Mouse (Mus musculus) intestine, postnatal 0 days (tissue): ENCODE data around the gene Sgsm3. TPM values are rescaled to one million over a fixed set of nuclear protein-coding genes. Genes with fewer than 3 reads are reported as not detected.

Experiments used
- ATAC-seq: fragments of 200-750 bp; cut with Nextera tagmentation; 2 replicates; pipeline ENCODE4 v1.8.0; 2017; ENCODE audit warnings: mild to moderate bottlenecking, moderate TSS enrichment, moderate library complexity
- H3K27ac ChIP-seq: fragments of 300-500 bp; sonication (generic); 2 replicates; pipeline ENCODE4 v1.5.1; 2014; ENCODE audit warnings: mild to moderate bottlenecking, low read depth, low read length, moderate library complexity
- H3K27me3 ChIP-seq: fragments of 300-500 bp; sonication (generic); replicated peaks from 2 replicates; pipeline ENCODE4 v1.6.1; 2014; ENCODE audit warnings: low read length, mixed read lengths; ENCODE audit not compliant: control insufficient read depth, insufficient read depth
- H3K36me3 ChIP-seq: fragments of 300-500 bp; sonication (generic); 2 replicates; pipeline ENCODE4 v1.6.1; 2014; ENCODE audit warnings: mild to moderate bottlenecking, moderate library complexity; ENCODE audit not compliant: control insufficient read depth, insufficient read depth
- H3K4me1 ChIP-seq: fragments of 300-500 bp; sonication (generic); replicated peaks from 2 replicates; pipeline ENCODE4 v1.6.1; 2014; ENCODE audit warnings: antibody characterized with exemption, low read length, mixed read lengths; ENCODE audit not compliant: control insufficient read depth, insufficient read depth
- H3K4me2 ChIP-seq: fragments of 300-500 bp; sonication (generic); replicated peaks from 2 replicates; pipeline ENCODE4 v1.6.1; 2014; ENCODE audit warnings: low read depth, mild to moderate bottlenecking, moderate library complexity
- H3K4me3 ChIP-seq: fragments of 300-500 bp; sonication (generic); 2 replicates; pipeline ENCODE4 v1.5.1; 2014; ENCODE audit warnings: low read depth, low read length
- H3K9ac ChIP-seq: fragments of 300-500 bp; sonication (generic); 2 replicates; pipeline ENCODE4 v1.6.1; 2014; ENCODE audit warnings: mild to moderate bottlenecking, low read depth, low read length
- H3K9me3 ChIP-seq: fragments of 300-500 bp; sonication (generic); 2 replicates; pipeline ENCODE4 v1.6.1; 2016; ENCODE audit warnings: mixed run types; ENCODE audit not compliant: control insufficient read depth
- CTCF ChIP-seq: sonication (generic); IDR thresholded peaks from 2 replicates; pipeline ENCODE4 v1.5.1; 2016; ENCODE audit warnings: low read depth, mild to moderate bottlenecking, control low read depth, antibody characterized with exemption, moderate library complexity
- WGBS: fragments of 180-500 bp; shearing (Covaris S2); extraction: QIAGEN DNeasy Blood & Tissue Kit; methylation state at CpG from one replicate; pipeline ENCODE4 v1.1.7; 2014; 5-methylcytosine and 5-hydroxymethylcytosine counted together
- polyA plus RNA-seq: library from polyadenylated mRNA; unstranded; fragments of >200 nt; fragmentation: Nextera tagmentation; extraction: Ambion mirVana; gene quantifications from 2 replicates; pipeline ENCODE4 v1.2.1, GENCODE M21; 2015

Sgsm3 gene
- polyA plus RNA-seq, 1 experiment from 2014 or later = 13.4 TPM

DNA sequence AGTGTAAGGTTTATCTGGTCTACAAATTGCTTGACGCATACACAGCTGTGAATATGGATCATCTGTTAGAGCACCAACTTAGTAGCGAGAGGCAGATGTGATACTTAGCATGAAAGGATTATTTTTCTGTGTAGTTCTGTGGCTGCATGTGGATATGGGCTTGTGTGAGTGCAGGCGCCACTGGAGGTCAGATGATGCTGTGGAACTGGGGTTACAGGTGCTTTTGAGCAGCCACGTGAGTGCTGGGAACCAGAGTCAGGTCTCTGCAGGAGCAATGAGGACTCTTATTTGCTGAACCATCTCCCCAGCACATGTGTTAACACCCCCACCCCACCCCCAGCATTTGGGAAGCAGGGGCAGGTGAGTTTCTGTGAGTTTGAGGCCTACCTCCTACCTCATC lies 28.1 kb upstream of the Sgsm3 start:
- WGBS = 35% methylated on average over 4 of the region's 4 CpGs
- H3K9me3 ChIP-seq = no peaks in the 10 kb centered on the region
- no peaks in the 10 kb centered on the region for H3K27me3 ChIP-seq
- H3K36me3 ChIP-seq = peaks cover 25% of the 10 kb centered on the region
- H3K9ac ChIP-seq = no peak overlapping the region
- peaks cover 2% of the 10 kb centered on the region; the same call in 1 of the 2 replicates for H3K4me1 ChIP-seq
- no peak overlapping the region for H3K27ac ChIP-seq
- no peak for ATAC-seq
- H3K4me3 ChIP-seq = peak overlapping the region; percentile 82
- H3K4me2 ChIP-seq = peak overlapping the region; percentile 62
- TF ChIP-seq CTCF = no peak

DNA sequence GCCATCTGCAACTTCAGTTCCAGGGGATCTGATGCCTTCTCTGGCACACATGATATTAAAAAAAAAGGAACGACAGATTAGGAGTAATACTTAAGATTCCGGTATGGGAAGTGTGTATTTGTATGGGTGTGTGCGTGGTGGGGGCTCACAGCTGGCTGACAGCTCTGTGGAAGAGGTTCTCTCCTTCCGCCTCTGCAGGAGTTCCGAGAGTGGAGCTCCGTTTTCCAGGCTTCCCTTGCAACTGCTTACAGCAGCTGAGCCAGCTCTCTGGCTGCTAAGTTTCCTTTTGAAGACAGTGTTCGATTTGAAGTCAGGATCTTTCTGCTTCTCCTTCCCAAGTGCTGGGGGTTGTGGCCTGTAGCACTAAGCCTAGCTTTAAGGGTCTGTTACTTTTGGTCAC lies 27.5 kb upstream of the Sgsm3 start:
- no peak overlapping the region for H3K4me3 ChIP-seq
- no peak for TF ChIP-seq CTCF
- ATAC-seq = no peak
- 78% methylated on average over 7 of the region's 7 CpGs for WGBS
- H3K36me3 ChIP-seq = peaks cover 25% of the 10 kb centered on the region
- H3K4me2 ChIP-seq = peak overlapping the region; percentile 62; the same call in 1 of the 2 replicates
- H3K9ac ChIP-seq = no peak overlapping the region
- H3K27ac ChIP-seq = no peak overlapping the region
- H3K27me3 ChIP-seq = no peaks in the 10 kb centered on the region
- H3K4me1 ChIP-seq = no peaks in the 10 kb centered on the region
- H3K9me3 ChIP-seq = no peaks in the 10 kb centered on the region

DNA sequence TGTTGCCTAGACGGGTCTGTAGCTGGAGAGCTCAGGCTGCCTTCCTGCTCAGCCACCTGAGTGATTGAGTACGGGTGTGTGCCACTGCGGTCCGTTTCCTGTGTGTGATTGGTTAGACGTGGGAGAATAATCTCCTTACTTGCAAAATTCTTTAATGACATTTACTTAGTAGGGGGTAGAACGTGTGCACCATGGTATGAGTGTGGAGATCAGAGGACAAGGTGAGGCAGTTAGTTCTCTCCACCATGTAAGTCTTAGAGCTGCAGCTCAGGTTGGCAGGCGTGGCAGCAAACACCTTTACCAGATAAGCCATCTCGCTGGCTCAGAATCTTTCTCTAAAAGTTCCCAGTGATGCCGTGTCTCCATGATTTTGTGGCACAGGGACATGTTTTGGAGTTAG lies 23.6 kb upstream of the Sgsm3 start:
- WGBS = 73% methylated on average over 9 of the region's 9 CpGs
- no peak overlapping the region for H3K4me3 ChIP-seq

DNA sequence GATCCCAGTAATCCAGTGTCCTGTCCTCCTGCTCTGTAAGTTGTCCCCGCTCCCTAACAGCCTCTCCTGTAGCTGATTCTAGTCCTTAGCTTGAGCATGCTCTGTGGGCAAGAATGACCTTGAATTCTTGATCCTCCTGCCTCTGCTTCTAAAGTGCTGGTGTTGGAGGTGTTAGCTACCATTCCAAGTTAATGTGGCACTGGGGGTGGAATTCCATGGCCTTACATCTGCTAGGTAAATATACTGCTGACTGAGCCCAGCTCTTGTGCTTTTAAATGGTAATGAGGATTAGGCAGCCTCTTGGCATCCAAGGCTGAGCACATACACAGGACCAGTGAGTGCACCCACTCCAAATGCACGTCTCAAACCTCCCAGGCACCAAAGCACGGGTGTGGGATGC lies 22.7 kb upstream of the Sgsm3 start:
- TF ChIP-seq CTCF = no peak
- Histone ChIP-seq H3K9me3 (no peaks in the 10 kb centered on the region), H3K27ac (no peak overlapping the region), H3K9ac (no peak overlapping the region), H3K4me1 (no peaks in the 10 kb centered on the region), H3K4me3 (no peak overlapping the region), H3K27me3 (no peaks in the 10 kb centered on the region), H3K36me3 (peaks cover 62% of the 10 kb centered on the region), H3K4me2 (no peak overlapping the region)
- ATAC-seq = no peak
- WGBS = 76% methylated on average over 3 of the region's 3 CpGs

More for the DNA sequence above, 23.6 kb upstream of the Sgsm3 start:
- no peaks in the 10 kb centered on the region for H3K4me1 ChIP-seq
- H3K36me3 ChIP-seq = peaks cover 54% of the 10 kb centered on the region
- H3K9me3 ChIP-seq = no peaks in the 10 kb centered on the region
- no peak overlapping the region for H3K9ac ChIP-seq
- no peak for ATAC-seq
- H3K27me3 ChIP-seq = no peaks in the 10 kb centered on the region
- H3K27ac ChIP-seq = no peak overlapping the region
- TF ChIP-seq CTCF = no peak
- no peak overlapping the region for H3K4me2 ChIP-seq

DNA sequence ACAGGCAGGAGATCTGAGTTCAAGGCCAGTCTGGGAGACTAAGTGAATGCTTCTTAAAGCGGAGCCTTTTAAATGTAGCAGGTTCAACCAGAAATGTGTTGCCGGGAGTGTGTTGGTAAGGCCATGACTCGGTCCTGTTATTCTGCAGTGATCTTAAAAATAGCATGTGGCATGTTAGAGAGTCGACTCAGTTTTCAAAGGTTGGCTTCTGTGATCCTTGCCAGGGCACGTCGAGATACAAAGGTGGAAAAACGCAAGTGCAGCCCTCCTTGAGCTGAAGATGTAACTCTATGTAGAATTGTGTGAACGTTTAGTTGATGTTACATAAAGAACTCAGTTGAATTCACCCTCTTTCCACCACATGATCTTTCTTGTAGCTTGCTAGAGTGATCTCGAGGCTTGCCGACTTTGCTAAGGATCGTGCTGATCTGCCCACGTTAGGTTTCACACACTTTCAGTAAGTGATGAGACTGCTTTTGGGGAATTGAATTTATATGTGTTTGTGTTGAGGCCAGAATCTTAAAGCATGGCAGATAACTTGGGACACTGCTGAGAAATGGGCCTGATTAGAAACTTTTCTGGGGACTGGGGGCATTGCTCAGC lies 21.6 kb upstream of the Sgsm3 start:
- Histone ChIP-seq H3K4me2 (no peak overlapping the region), H3K9me3 (no peaks in the 10 kb centered on the region), H3K4me1 (no peaks in the 10 kb centered on the region), H3K27me3 (no peaks in the 10 kb centered on the region), H3K9ac (no peak overlapping the region), H3K36me3 (peaks cover 72% of the 10 kb centered on the region), H3K4me3 (no peak overlapping the region), H3K27ac (no peak overlapping the region)
- TF ChIP-seq CTCF = no peak
- no peak for ATAC-seq
- WGBS = 93% methylated on average over 12 of the region's 12 CpGs

DNA sequence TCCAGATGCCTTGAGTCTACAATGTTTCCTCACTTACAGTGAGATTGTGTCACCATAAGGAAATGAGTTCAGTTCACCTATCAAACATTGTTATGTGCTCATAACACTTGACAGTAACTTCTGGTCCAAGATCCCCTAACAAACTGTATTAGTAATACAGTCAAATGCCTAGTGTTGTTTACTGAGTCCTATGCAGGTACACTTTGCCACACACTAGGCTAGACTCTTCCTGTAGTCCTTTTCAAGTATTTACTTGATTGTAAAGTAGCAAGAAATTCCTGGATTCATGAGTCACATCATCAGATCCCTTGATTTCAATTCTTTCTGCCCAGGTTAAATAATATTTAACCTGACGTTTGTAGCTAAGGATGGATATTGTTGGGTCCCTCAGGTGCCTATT lies 8.2 kb upstream of the Sgsm3 start:
- Histone ChIP-seq H3K4me3 (no peak overlapping the region), H3K27ac (no peak overlapping the region), H3K9me3 (no peaks in the 10 kb centered on the region), H3K4me2 (no peak overlapping the region), H3K4me1 (no peaks in the 10 kb centered on the region), H3K36me3 (peaks cover 47% of the 10 kb centered on the region), H3K27me3 (no peaks in the 10 kb centered on the region), H3K9ac (no peak overlapping the region)
- 76% methylated on average over 1 of the region's 1 CpGs for WGBS
- TF ChIP-seq CTCF = no peak
- ATAC-seq = no peak

DNA sequence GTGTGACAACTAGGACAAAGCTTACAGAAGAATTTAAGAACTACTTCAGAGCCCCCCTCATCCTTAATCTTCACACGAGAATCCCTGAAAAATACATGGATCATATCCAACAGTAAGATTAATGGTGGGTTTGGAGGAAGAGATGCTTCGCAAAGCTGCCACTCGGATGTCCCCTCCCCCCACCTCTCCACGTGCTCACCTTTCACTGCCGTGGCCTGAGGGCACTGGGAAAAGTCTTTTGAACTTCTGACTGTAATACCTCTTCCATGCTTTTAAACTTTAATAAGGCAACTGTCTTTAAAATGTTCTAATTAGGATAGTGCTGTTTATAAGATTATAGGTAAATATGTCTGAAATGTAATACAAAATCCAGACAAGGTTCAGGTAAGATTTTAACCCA lies 3.3 kb upstream of the Sgsm3 start:
- H3K27ac ChIP-seq = no peak overlapping the region
- no peak overlapping the region for H3K4me2 ChIP-seq
- ATAC-seq = no peak
- H3K4me3 ChIP-seq = no peak overlapping the region
- H3K9me3 ChIP-seq = no peaks in the 10 kb centered on the region
- no peaks in the 10 kb centered on the region for H3K4me1 ChIP-seq
- H3K9ac ChIP-seq = no peak overlapping the region
- 41% methylated on average over 5 of the region's 5 CpGs for WGBS
- no peak for TF ChIP-seq CTCF
- peaks cover 5% of the 10 kb centered on the region for H3K36me3 ChIP-seq
- H3K27me3 ChIP-seq = no peaks in the 10 kb centered on the region
